Mouse (Mus musculus) bone marrow, adult 2 months (tissue): Measurements from ENCODE around the gene Tmem266.

Experiments used
- CTCF ChIP-seq: fragments of 200-500 bp; IDR thresholded peaks from 2 replicates; pipeline ENCODE4 v1.5.1; 2011; ENCODE audit warnings: low read length, control low read depth; ENCODE audit not compliant: control insufficient read depth, insufficient read depth
- POLR2A ChIP-seq: fragments of 200-500 bp; IDR thresholded peaks from 2 replicates; pipeline ENCODE4 v1.6.1; 2011; ENCODE audit warnings: low read depth, mild to moderate bottlenecking, control low read depth, low read length, borderline replicate concordance; ENCODE audit not compliant: control insufficient read depth

DNA sequence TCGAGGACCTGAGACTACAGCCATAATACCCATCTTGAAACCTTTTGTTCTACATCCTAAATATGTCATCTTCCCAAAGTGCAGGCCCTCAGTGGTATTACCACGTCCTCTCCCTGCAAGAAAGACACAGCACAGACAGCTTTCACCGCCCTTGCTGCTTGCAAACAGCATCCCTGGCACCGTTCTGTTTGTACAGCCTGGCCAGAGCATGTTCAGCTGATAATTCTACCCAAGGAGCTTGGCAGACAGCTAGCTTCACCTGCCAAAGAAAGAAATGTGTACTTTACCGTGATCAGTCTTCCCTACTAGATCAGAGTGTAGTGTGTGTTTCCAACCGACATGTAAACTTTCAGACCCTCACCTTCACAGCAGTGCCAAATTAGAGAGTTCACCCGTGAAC, 45.2 kb downstream of the Tmem266 start:
- TF ChIP-seq CTCF (no peak), POLR2A (no peak)
